Mouse (Mus musculus): ENCODE data around the gene Tex26.

Tex26 gene

DNA sequence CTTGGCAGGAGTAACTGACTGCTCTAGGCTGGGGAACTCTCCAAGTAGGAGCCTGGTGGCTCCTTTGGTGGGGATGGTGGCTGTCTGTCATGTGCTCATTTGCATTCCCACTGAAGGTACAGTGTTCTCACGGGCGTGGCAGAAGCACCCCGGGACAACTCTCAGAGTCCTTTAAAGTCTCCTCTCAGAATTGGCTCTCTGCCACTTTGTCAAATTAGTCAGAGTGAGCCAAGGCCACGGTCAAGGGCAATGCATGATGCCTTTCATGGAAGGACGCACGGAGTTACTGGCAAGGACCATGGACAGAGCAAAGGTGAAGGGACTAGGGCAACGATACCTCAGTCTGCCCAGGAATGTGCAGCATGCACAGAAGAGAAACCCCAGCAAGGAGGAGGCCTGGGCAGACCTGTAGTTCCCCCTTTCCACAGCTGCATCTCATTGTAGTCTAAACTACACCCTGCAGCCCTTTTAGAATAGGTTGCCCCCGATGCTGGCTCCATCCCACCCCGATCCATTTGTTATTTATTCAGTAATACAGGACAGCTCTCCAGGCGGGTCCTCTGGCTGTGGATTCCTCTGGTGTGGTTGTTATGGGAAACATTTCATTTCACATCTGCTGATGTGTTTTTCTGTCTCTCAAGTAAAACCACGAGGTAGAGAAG is 49.0 kb downstream of the Tex26 start:
- DNase-seq (ENCODE audit: low spot score in 2 of 2) = no peak

DNA sequence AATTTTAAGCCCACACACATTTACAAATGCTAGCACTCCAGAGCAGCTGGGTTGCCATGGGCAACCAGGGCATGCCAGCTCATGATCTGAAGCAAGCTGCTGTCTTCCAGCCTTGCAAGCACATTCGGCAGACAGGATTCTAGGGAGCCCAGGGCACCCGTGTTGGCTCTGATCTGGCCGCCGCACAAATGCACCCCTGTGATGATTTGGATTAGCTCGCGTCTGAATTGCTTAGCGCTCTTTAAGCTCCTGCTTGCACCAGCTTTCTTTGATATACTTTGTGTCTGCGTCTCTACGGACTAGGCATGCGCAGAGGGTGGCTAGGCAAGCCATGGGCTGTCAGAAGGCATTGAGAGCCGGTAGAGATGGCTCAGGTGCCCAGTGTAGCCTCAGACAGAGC is 49.7 kb downstream of the Tex26 start:
- DNase-seq (ENCODE audit: low spot score in 2 of 2) = no peak

DNA sequence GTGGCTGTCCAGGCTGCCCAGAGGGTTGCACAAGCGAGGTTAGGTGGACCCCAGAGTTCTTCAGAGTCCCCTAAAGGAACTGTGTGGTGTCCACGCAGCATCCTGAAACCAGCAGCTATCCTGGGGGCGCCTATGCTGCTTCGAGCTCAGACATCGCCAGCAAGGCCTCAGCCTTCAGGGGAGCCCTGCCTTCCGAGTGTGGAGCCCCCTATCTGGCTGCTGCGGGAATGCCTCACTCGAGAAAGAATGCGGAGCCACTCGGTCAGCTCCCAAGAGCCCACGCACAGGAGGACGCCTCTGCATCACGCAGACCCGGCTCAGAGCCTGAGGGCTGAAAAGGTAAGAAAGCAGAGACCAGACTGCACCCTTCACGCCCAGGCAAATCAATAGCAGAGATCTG is 50.8 kb downstream of the Tex26 start:
- DNase-seq (ENCODE audit: low spot score in 2 of 2) = no peak

DNA sequence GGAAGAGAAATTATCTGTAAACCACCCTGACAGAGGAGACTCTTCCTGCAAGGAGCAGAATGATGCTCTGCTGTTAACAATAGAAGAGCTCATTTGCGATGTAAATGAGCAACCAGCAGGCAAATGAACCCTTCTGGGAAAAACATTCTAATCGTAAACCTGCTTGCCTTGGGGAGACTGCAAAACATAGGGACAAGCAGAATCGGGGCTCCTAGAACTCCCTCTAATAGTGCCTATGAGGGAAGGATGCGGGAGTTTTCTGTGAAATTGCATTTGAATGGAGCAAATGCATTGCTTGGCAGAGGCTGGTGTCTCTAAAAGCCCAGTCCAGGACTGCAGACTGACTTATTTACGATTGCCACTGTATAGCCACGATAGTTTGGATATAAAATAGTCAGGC is 56.2 kb downstream of the Tex26 start:
- DNase-seq (ENCODE audit: low spot score in 2 of 2) = no peak

DNA sequence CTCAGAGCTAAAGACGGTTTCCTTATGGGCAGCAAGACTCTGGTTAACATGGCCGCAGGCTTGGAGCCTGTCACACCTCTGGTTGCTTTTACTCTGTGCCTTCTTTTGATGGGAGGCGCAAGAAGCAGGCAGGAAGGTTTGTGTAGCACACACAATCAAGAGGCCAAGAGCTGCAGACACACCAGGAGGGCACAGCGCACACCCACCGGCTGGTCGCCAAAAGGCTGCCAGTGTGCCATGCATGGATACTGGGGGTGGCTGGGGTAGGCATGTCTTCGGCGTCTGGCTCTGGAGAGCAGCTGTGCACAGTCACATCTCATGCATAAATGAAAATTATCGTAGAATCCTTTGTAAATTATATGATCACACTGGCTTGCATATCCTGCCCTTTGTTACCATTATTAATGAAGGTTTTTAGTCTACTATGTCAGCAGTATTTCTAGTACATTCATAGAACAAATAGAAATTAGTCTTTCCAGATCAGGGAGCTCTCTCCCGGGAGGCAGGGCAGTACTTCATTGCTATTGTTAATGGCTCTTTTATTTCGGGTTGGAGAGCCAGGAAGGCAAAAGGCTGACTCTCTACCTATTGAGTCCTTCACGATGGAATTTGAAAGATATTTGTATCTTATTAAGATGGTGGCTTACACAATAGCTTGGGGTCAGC is 57.1 kb downstream of the Tex26 start:
- no peak for DNase-seq (ENCODE audit: low spot score in 2 of 2)

DNA sequence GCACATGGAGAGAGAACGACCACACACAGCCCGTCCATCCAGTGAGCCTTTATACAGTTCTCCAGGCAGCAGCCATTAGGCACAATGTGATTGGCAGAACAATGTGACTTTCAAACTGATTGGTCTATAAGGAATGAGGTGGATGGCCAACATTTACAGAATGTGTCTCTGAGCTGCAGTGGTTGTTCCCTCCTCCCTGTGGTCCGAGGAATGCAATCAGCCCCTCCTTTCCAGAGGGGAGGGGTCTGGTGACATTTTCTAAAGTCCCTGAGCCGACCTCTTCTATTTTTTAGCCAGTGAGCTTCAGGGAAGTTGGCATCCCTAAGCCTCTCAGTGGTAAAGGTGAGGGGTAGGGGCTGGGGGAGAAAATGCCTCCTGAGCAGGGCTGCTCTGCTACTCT is 60.5 kb downstream of the Tex26 start:
- DNase-seq (ENCODE audit: low spot score in 2 of 2) = no peak

DNA sequence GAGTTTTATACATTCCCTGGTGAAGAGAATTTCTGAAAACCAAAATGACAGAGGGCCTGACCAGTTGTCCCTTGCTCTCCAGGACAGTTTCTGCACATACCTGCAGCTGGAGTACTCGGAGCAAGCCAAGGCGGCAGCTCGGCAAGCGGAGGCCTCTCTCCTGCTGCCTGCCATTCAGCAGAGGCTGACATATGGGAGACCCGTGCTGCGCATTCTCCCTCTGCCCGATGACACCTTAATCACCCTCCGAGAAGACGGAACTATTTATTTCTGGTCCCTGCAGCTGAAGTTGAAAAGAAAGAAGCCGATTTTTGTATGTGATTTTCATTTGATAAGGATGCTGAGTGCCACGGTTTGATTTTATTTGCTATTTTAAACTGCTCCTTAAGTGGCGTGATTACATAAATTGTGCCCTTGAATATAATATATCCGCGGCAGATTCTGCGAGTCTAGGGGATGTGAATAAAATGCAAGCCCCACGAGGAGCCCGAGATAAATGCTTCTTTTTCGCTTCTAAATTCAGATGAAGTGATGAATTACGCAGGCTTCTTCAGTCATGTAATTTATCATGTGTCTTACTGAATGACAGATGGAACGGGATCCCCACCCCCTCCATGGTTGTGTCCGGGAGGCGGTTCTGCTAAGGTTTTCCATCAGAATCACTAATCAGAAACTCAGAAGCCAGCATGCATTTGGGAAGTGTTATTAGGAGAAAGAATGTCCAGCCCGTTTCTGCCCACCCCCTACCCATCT is 64.1 kb downstream of the Tex26 start:
- no peak for DNase-seq (ENCODE audit: low spot score in 2 of 2)

DNA sequence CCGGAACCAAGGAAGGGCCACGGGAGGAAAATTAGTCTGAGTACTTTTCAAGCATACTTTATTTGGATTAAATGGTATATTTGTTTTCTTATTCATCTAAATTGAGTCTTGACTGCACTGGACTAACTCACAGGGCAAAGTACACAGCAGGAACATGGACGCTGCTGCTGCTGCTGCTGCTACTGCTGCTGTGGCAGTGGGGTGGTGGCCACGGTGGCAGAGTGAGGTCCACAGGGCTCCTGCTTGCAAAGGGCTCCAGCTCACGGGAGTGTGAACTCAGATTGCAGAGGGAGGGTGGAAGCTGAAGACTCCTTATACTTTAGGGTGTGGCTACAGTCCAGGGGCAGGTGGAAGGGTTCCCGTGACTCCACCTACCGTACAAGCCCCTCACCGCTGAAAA is 65.5 kb downstream of the Tex26 start:
- no peak for DNase-seq (ENCODE audit: low spot score in 2 of 2)

DNA sequence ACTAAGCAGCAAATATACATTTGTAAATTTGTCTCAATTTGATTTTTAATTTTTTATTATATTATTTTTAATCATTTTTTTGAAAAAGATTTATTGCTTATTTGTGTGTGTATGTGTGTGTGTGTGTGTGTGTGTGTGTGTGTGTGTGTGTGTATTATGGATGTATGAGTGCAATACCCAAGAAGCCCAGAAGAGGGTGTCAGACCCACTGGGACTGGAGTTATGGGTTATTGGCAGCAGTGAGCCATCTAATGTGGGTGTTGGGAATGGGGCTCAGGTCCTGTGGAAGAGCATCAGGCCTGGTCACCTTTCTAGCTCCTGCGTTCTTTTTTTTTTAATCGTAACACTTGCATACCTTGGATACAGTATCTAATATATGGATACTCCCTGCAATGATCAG is 66.6 kb downstream of the Tex26 start:
- no peak for DNase-seq (ENCODE audit: low spot score in 2 of 2)

DNA sequence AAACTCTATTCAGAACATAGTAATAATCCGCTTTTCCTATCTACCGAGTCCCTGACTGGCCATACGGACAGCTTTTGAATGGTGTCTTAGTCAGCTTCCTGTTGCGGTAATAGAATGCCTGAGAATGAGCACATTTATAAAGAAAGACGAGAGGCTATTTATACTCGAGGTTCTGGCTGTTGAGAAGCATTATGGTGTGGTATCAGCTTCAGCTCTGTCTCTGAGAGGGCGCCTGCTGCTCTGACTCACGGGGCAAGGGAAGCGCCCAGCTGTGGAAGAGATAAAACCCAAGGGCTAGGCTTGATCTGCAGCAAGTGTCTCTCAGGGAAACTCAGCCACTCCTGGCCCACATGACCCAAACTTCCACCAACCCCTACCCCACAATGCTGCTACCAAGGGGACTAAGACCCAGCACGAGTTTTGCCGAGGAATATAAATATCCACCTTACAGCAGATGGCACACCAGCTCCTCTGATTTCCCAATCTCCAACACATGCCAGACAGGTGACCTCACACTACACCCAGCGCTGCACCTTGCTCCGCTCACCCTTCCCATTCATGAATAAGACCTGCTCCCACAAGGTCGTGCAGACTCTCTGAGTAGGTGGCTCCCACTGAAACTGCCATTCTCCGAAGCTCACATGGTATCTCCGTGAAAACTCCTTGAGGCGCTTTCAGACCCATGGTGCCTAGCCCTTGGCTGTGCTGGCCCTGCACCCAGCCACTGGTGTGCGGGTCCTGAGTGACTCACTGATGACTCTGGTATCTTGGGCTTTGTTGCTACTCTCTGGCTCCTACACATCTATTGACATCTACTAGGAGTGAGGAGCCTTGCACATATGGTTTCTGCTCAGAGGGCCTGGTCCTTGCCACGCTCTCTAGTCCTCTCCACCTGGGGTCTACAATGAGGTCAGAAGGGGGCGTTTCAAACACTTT is 68.9 kb downstream of the Tex26 start:
- DNase-seq (ENCODE audit: low spot score in 2 of 2) = no peak

DNA sequence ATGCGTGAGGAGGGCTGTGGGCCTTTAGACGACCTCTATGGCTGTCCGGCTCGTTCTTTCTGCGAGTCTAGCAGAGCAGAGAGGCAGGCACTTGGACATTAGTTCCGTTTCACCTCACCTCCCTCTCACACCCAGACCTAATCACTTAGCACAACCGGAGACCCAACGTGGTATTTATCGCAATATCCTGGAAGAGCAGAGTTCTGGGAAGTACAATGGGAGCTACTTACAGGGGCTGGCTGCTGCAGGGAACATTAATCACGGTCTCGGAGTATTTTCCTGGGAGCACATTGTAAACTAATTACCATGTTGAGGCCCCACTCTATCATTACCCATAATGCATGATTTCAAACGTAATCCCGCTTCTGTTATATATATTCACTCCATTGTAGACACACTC is 70.9 kb downstream of the Tex26 start:
- no peak for DNase-seq (ENCODE audit: low spot score in 2 of 2)

DNA sequence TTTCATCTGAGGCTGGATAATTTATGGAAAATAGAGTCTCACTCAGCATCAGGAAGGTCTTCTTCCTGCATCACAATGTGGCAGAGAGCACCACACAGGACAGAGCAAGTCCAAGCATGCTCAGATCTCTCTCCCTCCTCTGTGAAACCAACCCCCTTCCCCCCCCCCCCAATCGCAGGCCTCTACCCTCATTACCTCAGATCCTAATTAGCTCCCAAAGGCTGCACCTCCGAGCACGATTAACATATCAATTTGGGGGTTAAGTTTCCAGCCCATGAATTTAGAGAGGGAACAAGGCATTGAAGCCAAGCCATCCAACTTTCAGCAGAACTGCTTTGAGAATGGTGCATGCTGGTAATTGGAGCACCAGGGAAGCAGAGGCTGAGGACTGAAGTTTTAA is 73.2 kb downstream of the Tex26 start:
- DNase-seq (ENCODE audit: low spot score in 2 of 2) = no peak

DNA sequence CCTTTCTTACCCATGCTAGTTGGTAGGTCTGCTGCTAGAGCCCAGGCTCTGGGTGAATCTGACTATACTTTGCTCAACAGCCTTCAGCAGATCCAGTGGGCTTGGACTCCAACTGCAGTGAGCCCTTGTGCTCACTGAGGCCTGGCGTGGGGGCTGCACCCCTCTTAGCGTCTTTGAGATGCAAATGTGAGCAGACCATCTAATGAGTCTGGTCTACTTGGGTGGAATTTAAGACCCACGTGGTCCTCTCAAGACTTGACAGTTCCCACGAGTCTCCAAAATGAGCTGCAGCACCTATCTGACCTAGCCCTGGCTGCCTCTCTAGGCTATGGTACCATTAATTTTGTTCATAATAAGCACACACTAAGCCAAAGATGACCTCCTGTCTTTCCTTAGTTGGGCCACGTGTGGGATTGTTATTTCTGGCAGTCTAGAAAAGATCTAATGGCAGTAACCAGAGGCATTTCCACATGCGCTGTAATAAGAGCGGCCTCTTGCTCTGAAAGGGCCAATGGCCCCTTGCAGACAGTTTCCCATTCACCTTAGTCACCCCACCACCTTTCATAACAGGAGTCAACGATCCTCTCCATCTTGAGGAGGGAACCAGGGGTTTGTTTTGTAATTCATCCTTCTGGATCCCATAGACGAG is 74.1 kb downstream of the Tex26 start:
- no peak for DNase-seq (ENCODE audit: low spot score in 2 of 2)

DNA sequence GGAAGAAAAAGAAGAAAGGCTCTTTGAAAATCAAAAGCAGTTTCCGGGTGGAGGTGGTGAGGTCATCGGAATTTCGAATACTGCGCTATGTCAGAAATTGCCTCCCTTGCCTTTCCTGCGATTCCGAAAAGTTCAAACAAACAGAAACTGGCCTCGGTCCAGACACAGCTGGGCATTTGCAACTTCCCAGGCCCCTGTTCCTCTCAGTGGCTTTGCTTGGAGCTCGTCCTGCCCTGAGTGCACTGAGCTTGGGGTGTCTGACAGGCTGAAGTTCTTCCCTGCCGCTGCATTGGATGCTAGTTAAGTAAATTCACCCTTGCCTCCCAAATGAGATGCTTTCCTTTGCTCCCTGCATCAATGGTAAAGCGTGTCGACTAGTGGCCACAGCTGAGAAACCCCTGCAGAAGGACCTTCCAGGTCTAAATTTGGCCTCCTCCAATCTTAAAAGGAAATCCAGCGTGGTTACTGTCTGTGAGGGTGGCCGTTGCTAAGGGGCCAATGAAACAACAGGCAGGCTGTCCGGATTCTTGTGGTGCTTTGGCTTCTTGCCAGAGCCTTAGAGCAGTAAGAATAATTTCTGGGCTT is 74.7 kb downstream of the Tex26 start:
- DNase-seq (ENCODE audit: low spot score in 2 of 2) = no peak

DNA sequence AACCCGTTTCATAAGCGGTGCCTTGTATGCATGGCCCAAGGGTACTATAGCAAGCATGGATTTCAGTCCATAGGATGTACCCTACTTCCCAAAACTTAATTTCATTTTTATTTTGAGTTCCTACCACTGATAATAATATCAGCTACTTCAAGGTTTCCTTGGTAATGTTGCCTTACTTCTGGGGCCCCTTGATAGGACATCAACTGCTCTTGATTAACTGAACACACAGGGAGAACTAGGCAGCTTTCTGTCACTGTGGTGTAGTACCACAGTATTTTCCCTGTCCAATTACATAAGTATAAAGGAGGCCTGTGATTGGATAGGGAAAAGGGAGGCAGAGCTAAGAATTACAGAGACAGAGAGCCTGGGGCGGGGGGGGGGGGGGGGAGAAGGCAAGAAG is 75.4 kb downstream of the Tex26 start:
- no peak for DNase-seq (ENCODE audit: low spot score in 2 of 2)

DNA sequence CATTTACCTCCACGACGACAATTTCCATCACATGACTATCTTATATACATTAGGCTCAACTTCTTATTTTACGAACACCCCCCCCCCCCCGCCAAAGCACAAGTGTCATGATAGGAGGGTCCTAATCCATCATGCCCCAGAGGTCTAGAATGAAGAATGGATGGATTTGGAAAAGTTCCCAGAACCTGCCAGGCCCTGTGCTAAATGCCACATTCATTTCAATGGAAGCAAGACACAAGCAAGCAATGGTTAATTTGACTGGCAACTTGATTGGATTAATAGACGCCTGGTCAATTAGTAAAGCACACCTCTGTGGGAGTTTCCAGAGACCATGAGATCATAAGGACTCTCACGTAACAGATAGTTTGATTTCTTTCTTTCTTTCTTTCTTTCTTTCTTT is 77.7 kb downstream of the Tex26 start:
- no peak for DNase-seq (ENCODE audit: low spot score in 2 of 2)

Measured in natural killer cell, adult 2 months (primary cell).